Mouse (Mus musculus): ENCODE results near the gene Tmem88.

Tmem88 gene

GRCm38 (mm10) chr11:69416921-69417448 is 19.0 kb upstream of the Tmem88 start:
- DNase-seq (ENCODE audit: extremely low read depth, insufficient read length, low spot score): no peak

- no peak for DNase-seq (ENCODE audit: extremely low read depth, insufficient read length, low spot score)
These were observed 18.5 kb upstream of the Tmem88 start for GRCm38 (mm10) chr11:69416509-69416908.

- DNase-seq (ENCODE audit: extremely low read depth, insufficient read length, low spot score): no peak
These were observed 17.8 kb upstream of the Tmem88 start for GRCm38 (mm10) chr11:69415668-69416451.

- DNase-seq (ENCODE audit: extremely low read depth, insufficient read length, low spot score): peak; percentile 66
These were observed 17.3 kb upstream of the Tmem88 start for GRCm38 (mm10) chr11:69415327-69415667.

- no peak for DNase-seq (ENCODE audit: extremely low read depth, insufficient read length, low spot score)
These were observed 16.6 kb upstream of the Tmem88 start for GRCm38 (mm10) chr11:69414421-69415326.

DNA sequence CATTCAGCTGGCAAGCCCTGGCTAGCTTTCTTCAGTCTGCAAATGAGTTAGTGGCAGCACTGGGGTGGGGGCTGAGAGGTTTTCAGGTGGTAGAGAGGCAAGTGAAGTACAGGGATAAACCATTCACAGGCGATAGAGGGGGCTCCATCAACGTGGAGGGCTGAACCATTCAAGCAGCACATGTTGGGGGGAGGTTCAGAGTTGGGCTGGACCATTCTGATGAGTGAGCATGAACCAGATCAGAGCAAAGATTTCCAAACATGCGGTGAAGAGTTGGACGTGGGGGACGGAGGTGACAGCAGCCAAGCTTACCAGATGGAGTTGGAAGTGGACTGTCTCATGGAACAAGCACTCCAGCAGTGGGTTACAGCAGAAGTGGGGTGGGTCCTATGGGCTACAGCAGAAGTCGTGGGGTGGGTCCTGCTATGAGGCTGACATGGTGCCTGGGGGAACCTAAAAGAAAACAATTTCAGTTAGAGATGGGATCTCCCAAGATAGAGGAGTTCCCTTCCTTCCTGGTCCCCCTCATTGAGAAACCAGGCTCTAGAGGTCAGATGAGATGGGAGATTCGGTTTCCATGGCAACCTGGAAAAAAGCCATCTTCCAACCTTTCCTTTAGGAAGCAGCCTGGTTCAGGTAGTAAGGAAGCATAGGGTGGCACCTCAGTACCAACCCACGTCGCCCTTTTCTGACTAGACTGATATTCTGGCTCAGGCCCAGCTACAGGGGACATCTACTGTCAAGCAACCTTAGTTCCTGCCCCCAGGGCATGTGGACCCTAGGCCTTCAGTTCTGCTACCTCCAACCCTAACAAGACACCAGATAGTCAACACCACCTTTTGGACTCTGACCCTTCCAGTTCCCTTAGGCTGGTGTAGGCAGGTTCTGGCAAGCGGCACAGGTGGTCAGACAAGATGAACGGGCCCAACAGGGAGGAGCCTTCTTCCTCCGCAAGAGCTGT is 15.5 kb upstream of the Tmem88 start, which contains the start of gene Kdm6b:
Kdm6b (minus strand) TSS at position 455 of the 961 bp plus-strand sequence.
- no peak for DNase-seq (ENCODE audit: extremely low read depth, insufficient read length, low spot score)

GRCm38 (mm10) chr11:69412548-69412947 is 14.5 kb upstream of the Tmem88 start:
- no peak for DNase-seq (ENCODE audit: extremely low read depth, insufficient read length, low spot score)

GRCm38 (mm10) chr11:69411538-69412203 is 13.6 kb upstream of the Tmem88 start:
- DNase-seq (ENCODE audit: extremely low read depth, insufficient read length, low spot score): peak; percentile 87

DNA sequence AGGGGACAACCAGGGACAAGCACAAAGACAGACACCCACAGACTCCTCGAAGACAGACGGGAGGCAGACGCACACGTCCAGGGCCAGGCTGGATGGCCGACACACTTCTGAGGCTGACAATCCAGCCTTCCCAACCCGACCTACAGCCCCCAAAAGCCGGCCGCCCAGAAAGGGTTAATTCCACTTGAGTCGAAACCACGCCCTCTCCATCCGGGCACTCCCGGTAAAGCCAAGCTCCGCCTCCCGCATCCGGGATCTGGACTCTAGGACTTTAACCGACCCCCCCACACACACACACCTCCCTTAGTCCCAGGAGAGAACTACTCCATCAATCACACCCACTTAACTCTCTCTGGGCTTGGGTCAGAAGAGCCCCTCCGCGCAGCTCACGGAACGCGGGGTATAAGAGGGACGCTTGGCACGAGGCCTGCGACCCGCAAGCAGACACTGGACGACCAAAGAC is 13.1 kb upstream of the Tmem88 start:
- peak; percentile 96 for DNase-seq (ENCODE audit: extremely low read depth, insufficient read length, low spot score)

GRCm38 (mm10) chr11:69410310-69411072 is 12.5 kb upstream of the Tmem88 start:
- no peak for DNase-seq (ENCODE audit: extremely low read depth, insufficient read length, low spot score)

DNA sequence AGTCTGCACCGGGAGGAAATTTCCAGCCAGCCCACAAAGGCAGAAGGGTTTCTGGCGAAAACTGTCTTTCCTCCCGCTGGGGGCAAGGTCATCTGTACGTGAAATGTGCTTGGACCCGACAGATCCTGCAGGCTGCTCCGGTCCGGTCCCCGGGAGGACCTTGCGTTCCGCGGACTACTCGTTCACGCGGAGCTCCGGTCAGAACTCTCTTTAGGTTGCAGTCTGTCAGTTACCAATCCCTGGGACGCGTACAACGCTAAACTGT is 11.9 kb upstream of the Tmem88 start:
- no peak for DNase-seq (ENCODE audit: extremely low read depth, insufficient read length, low spot score)

DNA sequence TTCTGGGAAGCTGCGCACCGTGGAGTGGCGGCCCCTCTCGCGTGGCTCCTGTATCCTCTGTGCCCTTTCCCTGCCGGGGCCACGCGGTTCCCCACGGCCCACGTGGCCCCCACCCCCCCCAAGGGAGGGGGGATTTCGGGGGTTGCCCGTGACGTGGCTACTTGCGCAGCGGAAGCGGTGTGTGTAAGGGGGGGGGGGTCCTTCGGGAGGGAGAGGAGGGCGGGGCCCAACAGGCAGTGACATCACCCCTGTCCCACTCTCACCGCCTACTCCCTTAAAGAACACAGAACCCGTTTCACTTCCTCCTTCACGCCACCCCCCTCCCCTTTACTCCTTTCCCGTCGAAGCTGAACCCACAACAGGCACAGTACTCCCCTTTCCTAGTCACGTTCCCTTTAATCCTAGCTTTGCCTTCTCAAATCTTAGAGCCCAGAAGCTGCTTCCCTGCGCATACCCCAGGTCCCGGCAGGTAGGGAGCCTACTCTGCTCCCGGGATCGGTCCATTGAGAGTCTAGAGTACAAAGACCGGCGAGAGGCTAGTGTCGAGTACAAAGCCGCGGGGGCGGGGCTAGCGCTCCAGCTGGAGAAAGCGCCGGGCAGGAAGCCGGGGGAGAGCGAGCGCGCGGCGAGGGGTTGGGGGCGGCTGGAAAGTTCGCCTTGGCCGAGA is 11.5 kb upstream of the Tmem88 start:
- DNase-seq (ENCODE audit: extremely low read depth, insufficient read length, low spot score): peak; percentile 86

DNA sequence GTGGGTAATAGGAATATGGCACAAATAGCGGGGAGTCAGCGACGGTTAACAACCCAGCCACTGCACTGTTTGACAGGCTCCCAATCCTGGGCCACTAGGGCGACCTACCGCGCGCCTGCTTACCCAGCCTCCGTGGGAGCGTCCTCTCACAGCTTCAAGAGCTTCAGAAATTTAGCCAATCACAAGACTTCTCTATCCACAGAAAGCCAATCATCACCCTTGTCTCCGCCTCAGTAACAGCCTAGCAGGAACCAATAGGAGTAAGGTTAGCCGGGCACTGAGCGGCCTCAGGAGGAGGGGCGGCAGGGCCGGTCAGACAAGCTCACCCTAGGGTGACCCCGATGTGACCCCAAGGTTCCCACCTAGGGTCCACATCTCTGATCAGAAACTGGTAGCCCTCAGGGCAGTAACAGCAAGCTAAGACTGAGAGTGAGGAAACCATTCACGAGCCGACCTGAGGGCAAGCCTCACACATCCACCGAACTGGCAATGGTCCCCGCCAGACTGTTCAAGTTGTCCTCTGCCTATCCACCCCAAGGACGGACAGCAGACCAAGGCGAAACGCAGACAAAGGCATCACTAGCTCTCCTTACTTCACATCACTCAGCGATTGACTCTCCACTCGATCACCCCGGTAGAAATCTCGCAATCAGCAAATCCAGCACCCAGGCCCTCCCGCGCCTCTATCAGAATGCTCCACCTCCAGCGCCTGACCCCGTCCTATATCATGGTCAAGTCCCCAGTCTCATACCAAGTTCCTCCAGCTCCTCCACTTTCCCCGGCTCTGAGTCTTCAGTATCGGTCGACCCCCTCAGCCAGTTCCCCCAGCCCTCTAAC is 10.7 kb upstream of the Tmem88 start:
- DNase-seq (ENCODE audit: extremely low read depth, insufficient read length, low spot score): peak; percentile 88

- DNase-seq (ENCODE audit: extremely low read depth, insufficient read length, low spot score): no peak
These were observed 9.6 kb upstream of the Tmem88 start for GRCm38 (mm10) chr11:69407724-69408004.

GRCm38 (mm10) chr11:69406867-69407723 is 9.1 kb upstream of the Tmem88 start:
- no peak for DNase-seq (ENCODE audit: extremely low read depth, insufficient read length, low spot score)

- no peak for DNase-seq (ENCODE audit: extremely low read depth, insufficient read length, low spot score)
These were observed 8.2 kb upstream of the Tmem88 start for GRCm38 (mm10) chr11:69406282-69406681.
